Mouse (Mus musculus) adrenal gland, postnatal 10 days (tissue): Measurements from ENCODE around the gene Ajap1. TPM values are rescaled to one million over a fixed set of nuclear protein-coding genes. Genes with fewer than 3 reads are reported as not detected.

Source experiments
- DNase-seq: peaks from one replicate; pipeline ENCODE4 v3.0.0; 2021; ENCODE audit warnings: mixed read lengths
- total RNA-seq, 2 experiments: library from RNA; stranded (reverse); gene quantifications; 2 replicates each; pipeline ENCODE4 v1.2.3; 2021

Gene Ajap1
- total RNA-seq, 2 experiments from 2014 or later = 4.9 to 8.5 TPM

DNA sequence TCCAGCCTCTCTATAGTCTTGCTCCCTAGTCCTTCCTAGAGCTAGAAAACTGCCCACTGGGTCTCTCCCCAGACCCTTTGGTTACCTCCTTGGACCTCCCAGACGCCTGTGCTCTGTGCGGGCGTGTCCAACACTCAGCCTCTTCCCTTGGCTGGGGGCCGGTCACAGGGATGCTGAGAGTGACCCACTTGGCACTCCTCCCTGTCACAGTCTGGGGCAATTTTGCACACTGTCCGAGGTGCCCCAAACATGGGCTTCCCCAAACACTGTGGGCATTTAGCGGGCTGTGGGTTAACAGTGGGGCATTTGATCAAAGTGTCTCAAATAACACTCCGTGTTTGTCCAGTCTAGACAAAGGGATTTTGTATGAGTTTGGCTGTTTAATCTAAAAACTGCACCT lies 29.1 kb downstream of the Ajap1 start:
- no peak for DNase-seq

DNA sequence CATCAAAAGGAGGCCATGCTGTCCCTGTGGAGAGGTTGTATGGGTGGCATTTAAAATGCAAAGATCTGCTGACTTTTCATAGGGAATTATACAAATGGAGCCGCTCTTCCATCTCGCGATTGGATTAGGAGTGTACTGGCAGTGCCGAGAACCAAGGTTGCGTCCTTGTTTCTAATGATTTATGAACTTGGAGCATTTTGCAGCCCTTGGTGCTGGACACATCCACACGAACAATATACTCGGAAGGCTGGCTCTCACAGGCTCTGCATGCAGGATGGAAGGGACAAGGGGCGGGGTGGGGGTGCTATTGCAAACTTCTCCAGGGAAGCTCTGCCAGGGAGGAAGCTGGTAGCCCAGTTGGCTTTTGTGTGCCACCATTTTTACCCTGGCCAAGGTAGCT lies 31.1 kb downstream of the Ajap1 start:
- DNase-seq = peak; percentile 52

DNA sequence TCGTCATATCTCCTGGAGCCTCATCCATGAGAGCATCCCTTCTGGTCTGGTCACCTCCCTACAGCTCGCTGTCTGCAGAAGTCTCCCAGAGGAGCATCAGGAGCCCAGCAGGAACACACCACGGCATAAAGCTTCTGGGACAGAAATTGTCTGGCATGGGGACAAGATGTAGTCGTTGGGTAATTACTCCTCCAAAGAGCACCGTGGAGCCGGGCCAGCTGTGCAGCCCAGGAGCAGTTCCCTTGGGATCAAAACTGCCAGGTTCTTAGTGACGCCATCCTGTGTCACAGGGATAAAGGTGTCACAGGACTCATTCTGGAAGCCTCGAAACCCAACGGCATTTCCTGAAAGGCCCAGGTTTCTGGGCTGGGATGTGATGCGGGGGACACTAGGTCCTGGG lies 40.1 kb downstream of the Ajap1 start:
- peak; percentile 59 for DNase-seq

DNA sequence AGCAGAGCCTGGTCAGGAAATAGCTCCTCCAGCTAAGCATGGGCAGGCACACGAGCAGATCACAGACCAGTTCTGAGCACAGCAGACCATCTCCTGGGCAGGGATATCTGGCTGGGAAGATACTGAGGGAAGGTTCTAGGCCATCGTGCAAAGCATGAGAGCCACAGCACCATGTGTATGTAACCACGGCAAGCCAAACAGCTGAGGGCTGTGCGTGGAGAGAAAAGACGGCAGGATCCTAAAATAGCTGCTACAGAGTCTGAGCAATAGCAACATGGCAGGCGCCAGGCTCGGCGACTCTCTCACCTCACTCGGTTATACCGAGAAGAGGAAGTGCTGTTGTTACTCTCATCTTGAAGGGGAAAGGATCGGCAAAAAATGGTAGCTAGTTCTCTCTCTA lies 42.7 kb downstream of the Ajap1 start:
- no peak for DNase-seq

DNA sequence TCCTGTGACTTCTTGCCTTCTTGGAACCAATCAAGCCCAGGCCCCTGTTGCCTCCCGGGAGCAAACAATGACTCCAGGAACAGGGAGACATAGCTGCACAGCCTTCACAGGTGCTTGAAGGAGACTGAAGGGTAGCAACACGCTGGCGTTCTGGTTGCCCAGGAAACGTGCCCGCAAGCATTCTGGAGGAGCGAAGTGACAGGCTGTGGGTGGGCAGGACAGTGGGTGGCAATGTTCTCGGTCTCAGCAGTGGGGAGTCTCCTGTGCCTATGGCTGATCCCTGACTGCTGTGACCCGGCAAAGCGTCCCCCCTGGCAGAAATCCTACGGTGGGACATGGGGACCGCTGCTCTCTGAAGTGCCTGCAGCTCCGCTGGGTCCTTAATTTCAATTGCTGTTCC lies 43.6 kb downstream of the Ajap1 start:
- no peak for DNase-seq

DNA sequence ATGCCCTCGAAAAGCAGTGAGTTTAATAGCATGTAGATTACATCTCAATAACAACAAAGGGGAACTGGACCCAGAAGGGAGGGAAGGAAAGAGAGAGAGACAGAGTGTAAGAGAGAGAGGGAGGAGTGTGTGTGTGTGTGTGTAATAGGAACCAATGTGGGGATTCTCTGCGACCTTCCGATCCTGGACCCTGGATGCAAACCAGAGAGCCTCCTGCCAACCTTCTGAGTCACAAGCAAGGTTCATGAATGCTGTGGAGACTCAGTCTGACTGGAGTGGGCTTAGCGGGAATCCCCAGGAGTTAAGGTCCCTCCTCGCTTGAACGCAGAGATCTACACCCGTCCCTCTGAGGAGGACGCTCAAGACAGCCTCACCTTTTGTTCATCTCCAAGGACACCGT lies 45.4 kb downstream of the Ajap1 start:
- DNase-seq = peak; percentile 42

DNA sequence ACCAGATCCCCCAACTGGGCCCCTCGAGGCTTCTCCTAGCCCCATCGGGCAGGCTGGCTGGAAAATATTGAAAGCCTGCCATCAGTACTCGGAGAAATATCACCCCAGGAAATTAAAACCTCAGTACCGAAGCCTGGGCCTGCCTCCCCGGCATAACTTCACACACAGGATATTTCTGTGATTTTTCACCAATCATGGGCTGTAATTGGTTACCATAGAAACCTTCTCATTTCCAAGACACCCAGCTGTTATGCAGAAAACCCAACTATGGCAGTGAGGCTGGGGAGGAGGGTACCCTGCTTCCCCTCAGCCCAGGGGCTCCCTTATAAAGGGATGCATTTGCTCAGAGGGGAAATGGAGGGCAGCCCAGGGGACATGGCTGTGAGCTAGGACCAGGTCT lies 46.7 kb downstream of the Ajap1 start:
- DNase-seq = no peak

DNA sequence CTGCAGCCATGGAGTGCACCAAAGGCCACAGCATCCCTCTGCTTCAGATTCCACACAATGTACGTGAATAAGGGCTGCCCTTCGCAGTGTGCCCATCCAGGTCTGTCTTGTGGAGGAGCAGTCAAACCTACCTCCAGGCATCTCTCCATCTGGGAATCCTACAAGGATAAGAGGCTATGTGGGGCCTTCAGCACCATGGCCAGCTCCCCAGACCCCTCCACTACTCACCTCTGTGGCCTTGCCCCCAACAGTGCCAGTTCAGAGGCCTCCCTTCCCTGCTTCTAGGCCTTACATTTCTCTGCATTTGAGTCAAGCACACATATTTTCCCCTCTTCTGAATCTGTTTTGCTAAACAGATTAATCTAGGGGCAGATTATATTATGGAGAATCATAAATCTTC lies 52.6 kb downstream of the Ajap1 start:
- no peak for DNase-seq

DNA sequence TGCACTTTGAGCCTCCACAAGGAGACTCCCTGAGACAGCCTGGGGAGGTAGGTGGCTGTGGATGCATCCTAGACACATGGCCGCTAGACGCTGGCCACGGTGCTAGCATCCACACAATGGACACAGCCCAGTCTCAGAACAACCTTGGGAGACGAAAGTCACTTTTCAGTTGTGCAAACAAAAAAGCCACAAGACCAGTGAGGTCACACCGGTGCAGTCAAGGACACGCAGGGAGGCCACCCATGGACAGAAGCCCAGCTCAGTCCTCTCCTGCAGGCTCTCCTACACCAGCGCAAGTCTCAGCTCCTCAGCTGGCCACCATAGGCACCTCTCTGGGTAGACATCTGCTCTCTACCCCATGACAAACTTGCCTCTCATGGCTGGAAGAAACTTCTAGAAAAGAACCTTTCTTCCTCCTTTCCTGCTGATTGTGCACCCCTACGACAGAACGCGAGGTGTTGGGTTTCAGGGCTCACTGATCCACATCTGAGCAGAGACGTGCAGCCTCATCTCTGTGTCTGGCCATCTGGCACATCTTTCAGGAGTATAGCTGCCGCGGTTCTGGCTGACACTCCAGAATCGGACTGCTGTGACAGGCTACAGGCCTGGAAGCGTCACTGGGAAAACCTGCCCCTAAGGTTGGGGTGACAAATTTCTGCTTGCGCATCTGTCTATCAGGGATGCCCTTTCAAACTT lies 56.5 kb downstream of the Ajap1 start:
- peak; percentile 49 for DNase-seq

DNA sequence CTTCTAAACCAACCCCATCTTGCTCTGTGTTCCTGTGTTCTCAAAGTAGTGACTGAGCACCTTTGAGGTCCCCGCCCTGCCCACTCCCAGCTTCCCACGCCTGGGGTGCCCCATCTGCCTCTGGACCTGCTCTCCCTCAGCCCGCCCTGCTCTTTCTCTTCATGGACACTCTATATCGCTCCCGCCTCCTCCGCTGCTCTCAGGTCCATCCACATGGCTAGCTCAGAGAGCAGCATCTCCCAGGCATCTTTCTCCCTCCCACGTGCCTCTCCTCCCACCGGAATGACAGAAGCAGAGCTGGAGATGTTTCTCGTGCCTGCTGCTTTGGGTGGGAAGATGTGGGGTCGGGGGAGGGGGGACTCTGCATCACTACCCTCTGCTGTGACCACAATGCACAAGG lies 58.3 kb downstream of the Ajap1 start:
- no peak for DNase-seq

DNA sequence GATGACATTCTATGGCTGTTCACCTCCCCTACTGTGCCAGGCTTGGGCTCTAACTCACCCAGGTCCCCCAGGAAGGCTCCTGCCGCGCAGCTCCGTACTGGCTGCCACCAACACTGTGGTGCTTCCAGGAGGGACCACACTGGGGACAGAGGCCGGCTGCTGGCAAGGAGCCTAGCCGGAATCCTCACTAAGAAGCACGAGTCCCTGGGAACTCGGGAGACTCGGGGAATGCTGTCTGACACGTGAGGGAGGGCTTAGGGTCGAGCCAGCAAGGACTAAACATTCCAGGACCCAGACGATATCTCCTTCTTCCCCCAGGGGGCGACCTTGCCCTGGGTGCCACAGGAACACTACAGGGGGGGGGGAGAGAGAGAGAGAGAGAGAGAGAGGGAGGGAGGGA lies 64.7 kb downstream of the Ajap1 start:
- peak; percentile 75 for DNase-seq

DNA sequence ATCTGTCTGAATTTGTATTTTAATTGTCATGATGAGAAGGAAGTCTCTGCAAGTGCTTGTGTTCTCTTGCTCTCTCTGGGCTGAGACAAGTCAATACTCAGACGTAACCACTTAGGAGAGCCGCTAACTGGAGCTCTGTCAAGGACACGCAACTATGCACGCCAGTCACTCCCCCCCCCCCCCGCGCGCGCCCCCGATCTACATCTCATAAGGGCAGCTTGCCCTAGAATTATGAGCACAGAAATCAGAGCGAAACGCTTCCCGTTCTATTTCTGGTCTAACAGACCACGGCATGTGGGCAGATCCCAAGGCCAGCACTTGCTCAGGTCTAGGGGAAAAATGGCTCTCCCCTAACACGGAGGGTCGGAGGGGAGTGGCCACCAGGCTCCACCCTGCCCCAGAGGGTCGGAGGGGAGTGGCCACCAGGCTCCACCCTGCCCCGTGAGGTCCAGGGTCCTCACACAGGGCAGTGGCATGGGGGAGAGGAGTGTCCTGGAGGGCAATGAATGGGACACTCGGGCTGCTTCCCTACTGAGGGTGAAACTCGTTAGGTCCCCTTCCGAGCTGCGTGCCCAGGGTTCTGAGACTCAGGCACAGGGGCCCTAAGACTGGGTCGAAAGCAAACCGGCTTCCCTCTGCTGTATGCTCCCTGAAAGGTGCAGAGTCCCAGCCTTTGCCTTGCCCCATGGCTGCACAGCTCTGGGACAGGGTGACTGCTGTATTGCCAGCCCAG lies 65.3 kb downstream of the Ajap1 start:
- peak; percentile 22 for DNase-seq

DNA sequence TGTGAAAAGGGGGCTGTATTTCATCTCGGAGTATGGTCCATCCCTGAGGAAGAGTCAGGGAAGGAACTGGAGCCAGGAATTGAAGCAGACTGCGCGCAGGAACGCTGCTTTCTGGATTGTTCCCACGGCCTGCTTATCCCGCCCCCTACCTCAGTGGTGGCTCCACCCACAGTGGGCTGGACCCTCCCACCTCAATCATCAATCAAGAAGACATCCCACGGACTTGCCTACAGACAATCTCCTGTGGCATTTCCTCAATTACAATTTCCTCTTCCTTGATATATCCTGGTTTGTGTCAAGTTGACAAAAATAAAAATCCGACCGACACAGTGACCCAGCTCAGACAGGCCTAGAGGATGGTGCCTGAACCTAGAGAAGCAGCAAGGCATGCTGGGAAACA lies 66.5 kb downstream of the Ajap1 start:
- no peak for DNase-seq

DNA sequence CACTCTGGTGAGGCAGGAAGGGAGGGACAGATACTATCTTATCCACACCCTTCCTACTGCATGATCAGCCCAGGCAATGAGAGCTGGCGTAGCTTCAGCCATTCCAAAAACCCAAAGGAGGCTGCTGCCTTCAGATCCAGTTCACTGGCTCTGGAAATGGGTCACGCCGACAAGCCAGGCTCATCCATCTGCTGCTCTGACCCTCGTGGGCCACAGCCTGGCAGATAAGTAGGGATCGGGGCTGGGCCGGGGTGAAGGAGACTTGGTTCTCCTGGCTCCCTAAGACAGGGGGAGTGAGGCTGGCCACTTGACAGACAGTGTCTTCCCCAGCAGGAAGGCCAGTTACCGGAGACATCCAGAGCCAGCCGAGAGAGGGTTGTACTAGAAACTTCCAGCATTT lies 84.2 kb downstream of the Ajap1 start:
- no peak for DNase-seq

DNA sequence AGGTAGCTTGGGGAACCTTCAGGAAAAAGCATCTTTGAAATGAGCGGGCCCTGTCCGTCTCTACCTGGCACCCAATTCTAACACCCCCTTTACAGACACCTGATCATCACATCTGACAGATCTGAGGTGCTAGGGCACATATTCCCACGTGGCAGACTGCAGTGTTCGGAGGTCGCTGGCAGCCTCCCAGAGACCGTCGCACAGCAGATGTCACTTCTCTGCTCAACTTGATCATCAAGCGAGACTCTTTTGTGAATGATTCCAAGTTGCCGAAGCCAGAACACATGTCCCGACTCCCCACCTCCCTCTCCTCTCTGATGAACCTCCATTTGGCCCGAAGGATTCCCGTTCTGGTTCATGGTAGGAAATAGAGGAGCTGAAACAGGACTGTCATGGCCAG lies 95.1 kb downstream of the Ajap1 start:
- DNase-seq = no peak

DNA sequence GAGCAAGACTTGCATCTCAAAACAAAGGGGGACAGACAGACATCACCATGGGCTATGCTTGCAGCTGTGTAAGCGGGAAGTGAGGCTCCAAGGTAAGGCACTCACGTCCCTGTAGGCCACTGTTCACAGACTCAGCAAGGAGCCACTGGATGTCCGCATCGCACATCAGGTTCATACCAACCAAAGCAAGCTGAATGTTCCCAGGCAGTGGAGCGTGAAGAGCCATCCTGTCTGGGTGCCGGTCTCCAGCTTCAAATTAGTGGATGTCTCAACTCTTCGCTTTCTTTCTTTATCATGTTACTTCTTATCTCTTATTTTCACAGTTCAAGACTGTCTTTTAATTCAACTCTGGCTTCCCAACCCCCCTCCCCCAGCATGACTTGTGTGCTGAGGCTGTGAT lies 101.2 kb downstream of the Ajap1 start:
- no peak for DNase-seq

DNA sequence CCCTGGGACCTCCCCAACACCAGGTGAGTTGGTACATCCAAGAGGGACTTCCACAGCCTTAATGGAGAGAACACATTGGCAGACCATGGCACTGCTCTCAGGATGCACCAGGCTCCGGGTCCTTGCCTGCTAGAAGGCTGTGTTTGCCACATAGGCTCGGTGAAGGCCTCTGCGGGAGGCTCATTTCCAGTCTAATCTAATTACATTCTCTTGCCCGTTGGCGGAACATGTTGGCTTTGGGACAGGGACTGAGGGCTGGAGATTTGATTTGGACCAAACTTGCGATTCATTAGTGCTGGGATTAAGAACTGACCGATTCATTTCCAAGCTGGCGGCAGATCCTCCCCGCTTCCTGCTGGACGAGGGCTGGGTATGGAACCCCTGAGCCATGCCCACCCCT lies 101.7 kb downstream of the Ajap1 start:
- no peak for DNase-seq

DNA sequence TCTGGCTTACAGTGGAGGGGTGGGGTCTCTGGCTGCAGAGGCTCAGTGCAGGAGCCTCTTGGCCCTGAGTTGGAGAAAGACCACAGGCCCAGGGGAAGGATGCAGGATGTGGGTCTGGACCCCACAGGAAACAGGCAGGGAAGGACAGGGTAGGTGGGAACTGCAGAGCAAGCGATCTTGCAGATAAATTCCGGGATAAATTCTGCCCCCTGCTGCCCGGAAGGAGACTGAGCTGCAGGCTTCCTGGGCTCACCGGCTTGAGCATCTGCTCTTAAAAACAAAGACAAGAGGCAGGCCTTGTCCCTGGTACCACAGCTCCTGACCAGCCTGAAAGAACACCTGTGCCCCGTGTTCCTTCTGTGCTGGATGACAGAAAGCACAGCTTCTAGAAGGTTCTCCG lies 104.6 kb downstream of the Ajap1 start:
- DNase-seq = peak; percentile 29

DNA sequence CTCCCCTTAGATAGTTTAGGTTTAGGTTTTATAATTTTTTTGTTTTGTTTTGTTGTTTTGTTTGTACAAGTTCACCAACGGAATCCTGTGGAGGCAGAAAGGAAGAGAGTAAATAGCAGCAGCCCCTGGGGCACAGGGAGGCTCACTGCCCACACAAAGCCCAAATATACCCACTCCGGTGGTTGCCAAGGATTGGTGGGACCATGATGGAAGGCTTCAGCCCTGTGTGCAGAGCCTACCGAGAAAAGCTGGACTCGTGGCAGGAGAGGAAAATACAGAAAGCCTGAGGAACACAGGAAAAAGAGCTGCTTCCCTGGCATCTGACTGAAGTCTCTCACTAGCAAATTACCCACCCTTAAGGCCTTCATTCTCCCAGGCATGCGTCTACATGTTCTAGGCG lies 108.4 kb downstream of the Ajap1 start:
- no peak for DNase-seq

DNA sequence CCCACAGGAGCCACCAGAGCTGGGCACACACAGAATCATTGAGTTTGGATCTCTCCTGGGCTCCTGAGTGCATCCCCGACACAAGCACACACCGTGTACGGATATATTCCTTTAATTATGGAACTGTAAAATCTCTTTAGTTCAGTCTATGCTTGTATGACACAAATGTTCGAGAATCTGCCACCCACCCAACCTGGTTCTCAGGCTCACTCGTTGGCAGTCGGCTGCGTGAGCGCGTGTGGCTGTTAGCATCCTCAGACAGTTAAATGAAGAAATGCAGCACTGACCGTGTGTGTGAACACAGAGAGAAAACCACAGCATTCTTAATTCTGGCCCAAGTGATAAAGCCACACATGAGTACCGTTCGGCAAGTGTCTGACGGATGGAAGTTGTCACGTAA lies 109.5 kb downstream of the Ajap1 start:
- DNase-seq = no peak

DNA sequence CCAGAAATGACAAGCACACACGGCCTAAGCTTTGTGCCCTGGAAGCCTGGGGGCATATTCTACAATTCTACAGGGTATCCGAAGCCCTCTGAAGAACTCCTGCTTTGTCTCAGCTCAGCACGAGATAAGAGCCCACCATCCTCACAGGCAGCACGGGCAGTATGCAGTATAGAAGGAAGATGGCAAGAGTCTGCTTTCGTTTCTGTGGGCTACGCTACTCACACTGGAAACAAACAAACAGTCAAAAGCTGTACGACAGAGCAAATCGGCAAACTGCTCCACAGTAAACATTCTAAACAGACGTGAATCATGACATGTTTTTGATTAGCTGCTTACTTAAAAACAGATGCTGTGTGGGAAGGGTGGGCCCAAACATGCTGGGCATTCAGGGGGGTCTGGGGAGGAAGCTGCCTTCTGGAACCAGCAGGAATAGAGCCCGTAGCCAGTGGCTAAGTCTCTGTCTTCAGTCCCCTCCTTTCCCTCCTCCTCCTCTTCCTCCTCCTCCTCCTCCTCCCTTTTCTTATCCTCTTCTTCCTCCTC lies 113.9 kb downstream of the Ajap1 start:
- DNase-seq = no peak

DNA sequence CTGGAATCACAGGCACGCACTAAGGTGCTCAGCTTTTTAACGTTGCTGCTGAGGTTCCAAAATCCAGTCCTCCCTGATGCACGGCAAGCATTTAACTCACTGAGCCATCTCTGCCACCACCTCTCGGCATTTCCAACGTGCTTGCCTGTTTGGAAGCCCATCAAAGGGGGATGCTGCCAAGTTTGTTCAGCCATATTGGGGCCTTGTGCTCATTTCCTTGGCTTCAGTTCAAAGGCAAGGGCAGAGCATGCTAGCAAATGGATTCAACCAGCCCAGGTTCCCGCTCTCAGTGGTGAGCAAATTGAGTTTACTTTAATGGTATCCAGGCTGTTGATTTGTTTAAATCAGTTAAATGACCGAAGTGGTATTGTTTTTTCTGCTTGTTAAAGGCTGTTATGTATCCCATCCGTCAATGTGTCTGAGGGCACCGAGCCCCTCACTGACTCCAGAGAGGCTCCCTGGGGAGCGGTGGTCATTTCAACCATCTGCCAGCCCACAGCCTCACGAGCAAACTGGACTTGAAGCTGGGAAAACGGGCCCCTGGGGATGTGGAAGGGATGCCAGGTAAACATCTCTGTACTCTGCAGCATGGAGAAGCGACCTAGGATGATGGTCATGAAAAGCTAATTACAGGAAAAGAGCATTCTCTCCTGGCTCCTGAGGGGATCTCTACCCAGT lies 121.6 kb downstream of the Ajap1 start:
- peak; percentile 16 for DNase-seq

DNA sequence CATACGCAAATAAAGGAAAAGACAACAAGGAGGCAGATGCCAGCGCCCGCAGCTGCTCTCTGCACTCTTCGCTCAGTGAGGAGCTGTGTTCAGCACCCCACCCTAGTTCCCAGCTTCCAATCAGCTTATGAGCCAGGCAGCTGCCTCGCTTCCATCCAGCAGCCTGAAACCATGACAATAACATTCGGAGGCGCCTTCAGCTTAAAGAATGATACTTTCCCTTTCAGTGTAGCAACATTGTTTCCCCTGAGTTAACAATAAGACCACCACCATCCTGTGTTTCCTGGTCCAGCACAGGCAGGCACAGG lies 124.4 kb downstream of the Ajap1 start:
- DNase-seq = no peak
